Mouse (Mus musculus) neural tube, embryonic 10.5 days (tissue): Measurements from ENCODE around the gene Sspn.
A peak's percentile ranks its signal among the peaks of the same experiment; 100 is the strongest.

Experiments used
- DNase-seq: peaks from one replicate; pipeline ENCODE4 v3.0.0-alpha.2; 2017; ENCODE audit warnings: low spot score; ENCODE audit errors: extremely low spot score

Gene Sspn

GRCm38 (mm10) chr6:145934001-145934696 is 2.7 kb downstream of the Sspn start:
- peak; percentile 73 for DNase-seq

GRCm38 (mm10) chr6:145934697-145935240 is 3.3 kb downstream of the Sspn start:
- no peak for DNase-seq

DNA sequence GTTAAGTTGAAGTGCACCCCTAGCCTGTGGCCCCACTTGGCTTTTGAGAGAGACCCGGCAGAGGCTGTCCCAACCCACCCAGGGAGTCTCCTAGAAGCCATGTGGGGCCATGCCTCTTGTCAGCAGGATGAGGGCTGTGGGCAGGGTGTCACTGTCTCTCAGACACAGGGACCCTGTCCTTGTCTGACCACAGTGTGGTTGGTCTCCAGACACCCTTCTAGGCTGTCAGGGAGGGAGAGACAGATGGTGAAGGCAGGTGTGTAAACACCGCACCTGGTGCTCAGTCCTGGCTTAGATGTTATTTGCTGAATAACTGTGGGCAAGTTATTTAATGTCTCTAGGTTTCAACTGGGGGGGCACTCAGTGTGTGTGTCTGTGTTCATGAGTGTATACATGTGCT is 4.5 kb downstream of the Sspn start:
- no peak for DNase-seq

DNA sequence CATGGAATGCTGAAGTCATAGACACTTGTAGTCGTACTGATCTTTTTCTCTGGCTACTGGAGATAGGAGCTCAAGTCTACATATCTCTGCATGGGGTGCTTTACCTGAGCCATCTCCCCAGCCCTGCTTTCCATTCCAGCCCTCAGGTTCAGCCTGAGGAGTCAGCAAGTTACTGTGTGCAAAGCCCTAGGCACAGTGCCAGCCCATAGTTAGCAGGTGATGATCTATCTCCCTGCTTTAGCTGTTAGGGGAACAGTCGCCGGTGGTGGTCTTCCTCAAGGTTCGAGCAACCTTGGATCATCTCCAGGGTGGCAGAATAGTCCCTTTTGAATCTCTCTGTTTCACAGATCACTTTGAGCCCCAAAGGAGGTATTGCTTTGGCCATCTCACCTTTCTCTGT is 5.1 kb downstream of the Sspn start:
- no peak for DNase-seq

DNA sequence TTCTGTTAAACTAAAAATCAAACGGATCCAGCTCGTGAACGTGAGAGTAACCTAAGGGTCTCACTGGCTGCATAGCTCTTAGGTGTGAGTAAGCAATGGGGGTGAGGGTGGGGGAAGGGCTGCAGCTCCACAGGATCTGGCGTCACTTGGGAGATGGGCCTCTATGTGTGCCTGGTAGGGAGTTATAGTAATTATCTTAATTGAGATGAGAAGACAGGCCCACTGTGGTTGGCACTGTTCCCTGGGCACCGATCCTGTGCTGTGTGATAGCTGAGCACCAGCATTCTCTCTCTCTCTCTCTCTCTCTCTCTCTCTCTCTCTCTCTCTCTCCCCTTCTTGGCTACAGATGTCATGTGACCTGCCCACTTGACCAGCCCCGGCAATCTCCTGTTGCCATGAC is 9.4 kb downstream of the Sspn start:
- no peak for DNase-seq

DNA sequence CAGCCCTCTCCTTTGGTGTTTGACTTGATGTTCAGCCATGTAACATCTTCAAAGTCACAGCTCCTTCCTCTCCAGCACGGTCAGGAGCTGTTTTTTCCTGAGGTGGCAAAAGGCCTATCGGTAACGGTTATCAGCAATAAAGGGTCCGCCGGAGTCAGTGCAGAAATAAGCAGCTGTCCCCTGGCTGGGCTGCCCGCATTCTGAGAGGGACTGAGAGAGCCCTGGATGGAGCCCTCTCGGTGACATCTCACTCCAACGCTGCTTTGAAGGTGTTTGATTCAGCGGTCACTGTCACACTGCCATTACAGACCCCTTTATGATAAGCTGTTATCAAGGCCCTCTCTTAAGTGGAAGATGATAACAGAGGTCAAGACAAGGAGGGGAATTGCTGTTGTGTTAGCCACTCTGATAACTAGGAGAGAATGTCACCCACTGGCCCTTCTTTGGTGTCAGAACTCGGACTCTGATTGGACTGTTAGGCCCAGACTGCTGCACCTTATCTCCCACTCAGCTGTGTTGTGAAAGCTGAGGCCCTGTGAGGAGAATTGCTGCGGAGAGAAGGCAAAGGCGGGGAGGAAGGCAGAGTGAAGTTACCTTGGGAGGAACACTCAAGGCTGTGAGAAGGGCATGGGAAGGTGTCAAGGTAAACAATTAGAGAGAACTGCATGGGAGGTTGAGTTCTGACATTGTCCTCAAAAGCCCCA is 11.0 kb downstream of the Sspn start:
- DNase-seq, result no peak

- DNase-seq, result no peak
Observed at GRCm38 (mm10) chr6:145943414-145943813, 12.0 kb downstream of the Sspn start.

- no peak for DNase-seq
Observed at GRCm38 (mm10) chr6:145945700-145946344, 14.4 kb downstream of the Sspn start.

DNA sequence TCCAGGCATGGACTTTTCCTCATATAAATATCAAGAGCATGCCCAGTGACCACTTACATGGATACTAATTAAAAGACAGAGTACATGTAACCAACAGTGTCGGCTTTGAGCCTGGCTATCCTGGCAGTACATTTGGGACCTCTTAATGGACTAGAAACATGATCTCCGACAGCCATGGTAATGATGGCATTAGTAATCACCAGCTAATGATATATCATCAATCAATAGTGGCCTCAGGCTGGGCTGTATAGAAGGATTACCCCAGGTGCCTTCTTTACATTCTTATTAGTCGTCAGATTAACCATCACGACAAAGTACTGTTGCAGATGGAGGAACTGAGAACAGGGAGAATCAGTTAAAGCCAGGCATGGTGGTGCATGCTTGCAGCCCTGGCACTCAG is 17.6 kb downstream of the Sspn start:
- DNase-seq, result no peak

DNA sequence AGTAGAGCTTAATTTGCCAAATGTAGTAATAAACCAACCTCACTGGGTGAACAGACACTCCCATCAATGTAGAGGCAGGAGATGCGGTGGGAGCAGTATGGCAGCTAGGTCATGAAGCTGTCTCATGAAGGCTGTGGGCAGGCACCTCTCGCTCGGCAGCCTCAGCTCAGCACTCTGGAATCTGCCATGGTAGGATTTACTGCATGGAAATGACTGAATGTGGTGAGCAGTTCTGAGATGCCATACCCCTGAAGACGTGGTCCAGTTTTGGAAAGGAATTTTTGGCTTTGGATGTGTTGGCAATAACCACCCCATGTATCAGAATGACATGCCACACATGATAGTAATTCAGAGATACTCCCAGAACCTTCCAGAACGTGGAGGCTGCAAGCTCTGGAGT is 19.2 kb downstream of the Sspn start:
- DNase-seq, result no peak

GRCm38 (mm10) chr6:145952594-145952993 is 21.2 kb downstream of the Sspn start:
- no peak for DNase-seq

- DNase-seq, result no peak
Observed at GRCm38 (mm10) chr6:145953121-145953896, 21.9 kb downstream of the Sspn start.

DNA sequence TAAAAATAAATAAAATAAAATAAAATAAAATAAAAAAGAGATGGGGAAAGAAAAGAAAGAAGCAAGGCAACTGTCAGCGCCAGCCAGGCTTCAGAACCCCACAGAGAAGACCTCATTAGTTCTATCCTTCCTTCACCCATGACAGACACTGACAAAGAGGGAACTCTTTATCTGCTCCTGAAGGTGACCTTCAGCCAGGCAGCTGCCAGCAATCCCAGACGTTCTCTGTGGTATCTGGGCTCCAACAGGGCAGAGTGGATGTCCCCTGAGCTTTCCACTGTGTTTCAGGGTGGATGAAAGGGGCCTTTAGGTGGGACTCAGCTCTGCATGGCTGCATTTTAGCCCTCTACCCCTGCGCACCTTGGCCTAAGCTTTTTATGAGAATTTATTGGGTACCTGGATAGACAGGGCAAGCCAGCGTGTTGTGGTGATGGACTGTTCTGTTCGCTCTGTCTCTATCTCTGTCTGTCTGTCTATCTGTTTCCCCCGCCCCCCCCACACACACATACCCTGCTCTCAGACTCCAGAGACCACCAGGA is 26.1 kb downstream of the Sspn start:
- no peak for DNase-seq

DNA sequence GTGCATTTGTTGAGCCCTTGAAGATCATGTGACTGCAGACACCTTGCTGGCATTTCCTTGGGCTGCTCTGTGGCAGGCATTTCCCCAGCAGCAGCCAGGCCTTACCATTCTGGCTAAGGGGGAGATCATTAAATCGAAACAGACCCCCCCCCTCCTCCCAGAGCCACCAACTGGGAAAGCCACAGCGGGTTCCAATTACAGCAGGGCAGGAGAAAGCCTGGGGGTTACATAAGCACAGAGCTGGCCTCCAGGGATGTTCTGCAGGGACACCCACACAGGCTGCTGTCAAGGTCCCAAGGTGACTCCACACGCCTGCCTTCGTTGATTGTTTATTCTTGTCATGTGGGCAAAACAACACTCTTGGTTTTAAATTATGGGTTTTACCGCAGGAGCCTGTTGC is 26.6 kb downstream of the Sspn start:
- DNase-seq, result no peak

DNA sequence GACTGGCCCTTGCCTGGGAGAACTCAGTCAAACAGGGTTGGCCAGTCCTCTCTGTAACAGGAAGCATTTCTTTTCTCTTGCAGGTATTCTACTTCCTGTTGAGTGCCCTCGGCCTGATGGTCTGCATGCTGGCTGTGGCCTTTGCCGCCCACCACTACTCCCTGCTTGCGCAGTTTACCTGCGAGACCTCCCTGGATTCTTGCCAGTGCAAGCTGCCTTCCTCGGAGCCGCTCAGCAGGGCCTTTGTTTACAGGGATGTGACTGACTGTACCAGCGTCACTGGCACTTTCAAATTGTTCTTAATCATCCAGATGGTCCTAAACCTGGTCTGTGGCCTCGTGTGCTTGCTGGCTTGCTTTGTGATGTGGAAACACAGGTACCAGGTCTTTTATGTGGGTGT is 29.6 kb downstream of the Sspn start:
- DNase-seq, result no peak

GRCm38 (mm10) chr6:145963966-145964365 is 32.5 kb downstream of the Sspn start:
- no peak for DNase-seq

- no peak for DNase-seq
Observed at GRCm38 (mm10) chr6:145967693-145968092, 36.3 kb downstream of the Sspn start.

DNA sequence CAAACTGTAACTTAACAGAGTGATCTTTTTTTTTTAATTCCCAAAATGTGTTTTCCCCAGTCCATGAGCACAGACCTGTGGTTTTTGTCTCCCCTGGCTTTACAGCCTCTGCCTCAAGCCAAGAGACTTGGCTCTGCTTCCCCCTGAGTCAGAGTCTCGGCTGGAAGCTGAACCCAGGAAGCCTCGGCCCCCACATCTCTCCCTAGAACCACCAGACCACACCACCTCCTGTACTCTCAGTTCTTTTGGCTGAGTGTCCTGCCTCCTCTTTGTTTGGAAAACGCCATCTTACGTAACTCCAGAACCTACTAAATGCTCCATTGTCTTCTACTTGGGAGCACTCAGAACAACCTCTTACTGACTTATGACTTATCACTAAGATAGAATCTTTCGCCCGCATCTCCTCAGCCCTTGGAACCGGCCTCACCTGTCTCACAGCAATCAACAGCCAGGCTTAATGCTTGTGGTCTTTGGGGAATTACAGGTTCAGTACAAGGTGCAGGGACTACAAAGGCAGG is 36.9 kb downstream of the Sspn start:
- no peak for DNase-seq

- no peak for DNase-seq
Observed at GRCm38 (mm10) chr6:145968821-145969220, 37.4 kb downstream of the Sspn start.

GRCm38 (mm10) chr6:145969572-145969971 is 38.1 kb downstream of the Sspn start:
- no peak for DNase-seq

- no peak for DNase-seq
Observed at GRCm38 (mm10) chr6:145972107-145972506, 40.7 kb downstream of the Sspn start.
